Mouse (Mus musculus): ENCODE measurements around the gene Rpgr.

The Rpgr gene

GRCm38 (mm10) chrX:10070689-10071088, 146.0 kb downstream of the Rpgr start:
- DNase-seq = no peak

- no peak for DNase-seq
Observed at GRCm38 (mm10) chrX:10069405-10069804, 147.3 kb downstream of the Rpgr start.

- no peak for DNase-seq
Observed at GRCm38 (mm10) chrX:10063781-10064180, 152.9 kb downstream of the Rpgr start.

GRCm38 (mm10) chrX:10063361-10063760, 153.4 kb downstream of the Rpgr start:
- DNase-seq = no peak

GRCm38 (mm10) chrX:10062201-10062600, 154.5 kb downstream of the Rpgr start:
- DNase-seq = no peak

GRCm38 (mm10) chrX:10034666-10035065, 182.1 kb downstream of the Rpgr start:
- no peak for DNase-seq

Measured in spleen, adult 18-20 months (tissue).